Mouse (Mus musculus) T-helper 17 cell (primary cell): ENCODE results near the gene Nsun2.

ENCODE experiments used
- in situ Hi-C, 2 experiments: fragments of 300-600 bp; cut with MboI, MseI; formaldehyde crosslinking; loops; 1 replicate in 1 of 2; 2 replicates in 1 of 2; pipeline ENCODE4 v1.15.1; 2025; ENCODE audit warnings: high pct_unique_total_duplicates in 2 of 2

Nsun2 gene

DNA sequence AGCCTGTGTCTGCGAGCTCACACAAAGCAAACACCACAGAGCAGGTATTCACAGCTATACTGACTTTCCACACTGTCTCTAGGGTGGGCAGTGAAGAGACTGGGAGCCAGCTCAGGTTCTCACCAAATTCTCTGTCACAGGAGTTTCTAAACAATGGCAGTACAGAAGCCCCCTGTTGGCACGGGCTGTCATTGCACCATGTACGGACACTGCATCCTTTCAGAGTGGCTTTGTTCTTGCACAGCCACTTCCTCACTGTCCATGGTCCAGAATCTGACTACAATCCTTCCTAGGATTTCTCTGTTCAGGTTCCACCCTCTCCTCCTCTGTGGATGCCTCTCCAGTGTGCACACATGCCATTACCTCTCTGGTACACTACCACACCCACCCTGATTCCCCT lies 11.5 kb downstream of the Nsun2 start:
- in situ Hi-C loops, result loop anchor here in 1 of 2 experiments (5.0 kb wide), 1 partner anchor 107 kb away; no protein-coding TSS in a partner anchor

DNA sequence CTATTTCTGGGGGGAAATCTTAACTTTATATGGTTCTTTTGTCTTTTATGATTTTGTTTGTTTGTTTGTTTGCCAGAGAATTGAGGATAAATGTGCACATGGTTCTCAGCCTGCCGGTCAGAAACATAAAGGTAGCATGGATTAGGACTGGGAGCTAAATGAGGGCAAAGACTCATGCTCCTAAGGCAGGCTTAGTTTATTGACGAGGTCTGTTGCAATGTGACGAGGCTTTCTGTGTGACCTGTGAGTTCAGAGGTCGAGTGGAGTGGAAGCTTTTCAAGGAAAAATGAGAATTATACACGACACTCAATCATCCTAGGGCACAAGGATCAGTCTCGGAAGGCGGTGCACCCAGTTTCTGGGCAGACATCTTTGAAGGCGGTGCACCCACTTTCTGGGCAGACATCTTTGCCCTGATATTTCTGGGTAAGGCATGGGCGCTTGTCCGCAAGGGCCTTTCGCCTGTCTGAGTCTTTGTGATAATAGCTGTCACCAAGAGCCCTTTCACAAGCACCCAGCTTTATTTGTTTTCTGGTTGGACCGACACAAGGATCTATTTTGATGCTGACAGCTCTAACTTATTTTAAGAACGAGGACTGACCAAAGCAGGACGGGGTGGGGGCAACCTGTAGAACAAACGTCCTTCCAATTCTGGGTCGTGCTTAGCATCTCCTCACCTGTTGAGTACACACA lies 14.1 kb downstream of the Nsun2 start:
- in situ Hi-C loops, result loop anchor here in 1 of 2 experiments (5.0 kb wide), 1 partner anchor 105 kb away; no protein-coding TSS in a partner anchor

- in situ Hi-C loops, result loop anchor here (5.0 to 25.0 kb wide), 4 partner anchors 43 to 787 kb away; no protein-coding TSS in a partner anchor
Observed at GRCm38 (mm10) chr13:69549980-69550379, 16.4 kb downstream of the Nsun2 start.

DNA sequence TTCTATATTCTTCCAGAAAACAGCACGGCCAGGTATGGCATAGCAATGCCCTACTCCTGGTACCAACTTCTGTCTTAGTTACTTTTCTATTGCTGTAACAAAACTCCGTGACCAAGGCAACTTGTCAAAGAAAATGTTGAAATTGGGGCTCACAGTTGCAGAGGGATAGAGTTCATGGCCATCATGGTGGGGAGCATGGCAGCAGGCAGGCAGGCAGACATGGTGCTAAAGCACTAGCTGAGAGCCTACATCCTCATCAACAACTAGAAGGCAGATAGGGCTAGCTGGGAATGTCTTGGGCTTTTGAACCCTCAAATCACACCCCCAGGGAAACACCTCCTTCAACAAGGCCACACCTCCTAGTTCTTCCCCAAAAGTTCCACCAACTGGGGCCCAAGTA lies 17.3 kb downstream of the Nsun2 start:
- in situ Hi-C loops, result loop anchor here (5.0 to 25.0 kb wide), 4 partner anchors 44 to 786 kb away; no protein-coding TSS in a partner anchor

- in situ Hi-C loops, result loop anchor here (5.0 to 25.0 kb wide), 4 partner anchors 46 to 784 kb away; no protein-coding TSS in a partner anchor
Observed at GRCm38 (mm10) chr13:69553024-69553423, 19.5 kb downstream of the Nsun2 start.

DNA sequence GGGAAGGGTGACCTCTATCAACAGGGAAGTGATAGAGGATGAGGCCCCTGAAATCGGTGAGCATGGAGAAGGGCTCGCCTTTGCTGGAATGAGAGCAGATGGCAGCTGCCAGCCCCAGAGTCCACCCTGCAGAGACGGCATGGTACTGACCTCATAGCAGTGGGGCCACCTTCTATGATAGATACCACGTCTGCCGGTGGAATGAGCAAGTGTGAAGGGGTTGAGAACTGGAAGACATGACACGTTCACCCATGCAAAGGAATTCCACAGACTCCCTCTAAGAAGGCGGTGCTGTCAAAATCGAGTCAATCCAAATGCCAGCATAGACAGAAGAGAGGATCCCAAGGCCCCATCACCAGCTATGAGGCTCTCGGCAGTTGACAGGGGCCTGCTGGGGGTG lies 20.7 kb downstream of the Nsun2 start:
- in situ Hi-C loops, result loop anchor here (5.0 to 25.0 kb wide), 4 partner anchors 47 to 783 kb away; no protein-coding TSS in a partner anchor

GRCm38 (mm10) chr13:69555045-69555444 lies 21.5 kb downstream of the Nsun2 start:
- in situ Hi-C loops, result loop anchor here (10.0 to 25.0 kb wide), 2 partner anchors 750 to 782 kb away; no protein-coding TSS in a partner anchor

DNA sequence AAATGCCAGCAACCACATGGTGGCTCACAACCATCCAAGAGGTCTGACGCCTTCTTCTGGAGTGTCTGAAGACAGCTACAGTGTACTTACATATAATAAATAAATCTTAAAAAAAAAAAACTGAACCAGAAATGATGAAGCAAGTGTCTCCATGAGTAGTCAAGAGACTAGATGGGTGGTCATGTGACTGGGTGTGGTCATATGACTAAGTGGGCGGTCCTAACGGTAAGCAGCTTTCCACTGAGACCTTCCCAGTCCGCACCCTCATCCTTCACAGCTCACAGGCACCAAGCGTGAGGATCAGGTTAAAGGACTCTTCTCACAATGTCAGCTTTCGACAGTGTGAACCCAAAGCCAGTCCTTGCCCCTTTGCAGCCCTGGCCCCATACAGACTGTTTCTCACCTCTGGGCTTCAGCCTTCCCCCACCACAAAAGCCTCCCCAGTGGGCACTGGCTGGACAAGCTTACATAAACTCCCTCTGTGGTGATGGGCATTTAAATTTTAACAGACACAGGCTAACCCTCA lies 22.5 kb downstream of the Nsun2 start:
- in situ Hi-C loops, result loop anchor here (10.0 to 25.0 kb wide), 2 partner anchors 751 to 781 kb away; no protein-coding TSS in a partner anchor

DNA sequence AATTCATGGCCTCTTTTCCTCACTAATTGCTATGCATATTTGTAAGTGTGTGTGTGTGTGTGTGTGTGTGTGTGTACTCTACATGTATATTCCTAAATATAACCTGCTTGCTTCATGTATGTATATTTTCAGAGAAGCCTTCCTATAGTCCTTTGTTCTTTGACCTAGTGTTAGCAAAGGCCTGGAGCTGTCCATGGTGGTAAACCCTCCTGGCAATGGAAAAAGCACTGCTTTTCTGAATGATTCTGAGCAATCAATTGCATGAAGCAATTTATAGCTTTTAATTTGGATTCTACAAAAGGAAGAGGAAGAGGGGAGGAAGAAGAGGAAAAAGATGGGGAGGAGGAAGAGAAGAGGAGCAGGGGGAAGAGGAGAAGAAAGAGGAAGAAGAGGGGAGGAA lies 23.2 kb downstream of the Nsun2 start:
- in situ Hi-C loops, result loop anchor here (10.0 to 25.0 kb wide), 2 partner anchors 752 to 781 kb away; no protein-coding TSS in a partner anchor

- in situ Hi-C loops, result loop anchor here (10.0 to 25.0 kb wide), 2 partner anchors 753 to 779 kb away; no protein-coding TSS in a partner anchor
Observed at GRCm38 (mm10) chr13:69558098-69558660, 24.6 kb downstream of the Nsun2 start.

DNA sequence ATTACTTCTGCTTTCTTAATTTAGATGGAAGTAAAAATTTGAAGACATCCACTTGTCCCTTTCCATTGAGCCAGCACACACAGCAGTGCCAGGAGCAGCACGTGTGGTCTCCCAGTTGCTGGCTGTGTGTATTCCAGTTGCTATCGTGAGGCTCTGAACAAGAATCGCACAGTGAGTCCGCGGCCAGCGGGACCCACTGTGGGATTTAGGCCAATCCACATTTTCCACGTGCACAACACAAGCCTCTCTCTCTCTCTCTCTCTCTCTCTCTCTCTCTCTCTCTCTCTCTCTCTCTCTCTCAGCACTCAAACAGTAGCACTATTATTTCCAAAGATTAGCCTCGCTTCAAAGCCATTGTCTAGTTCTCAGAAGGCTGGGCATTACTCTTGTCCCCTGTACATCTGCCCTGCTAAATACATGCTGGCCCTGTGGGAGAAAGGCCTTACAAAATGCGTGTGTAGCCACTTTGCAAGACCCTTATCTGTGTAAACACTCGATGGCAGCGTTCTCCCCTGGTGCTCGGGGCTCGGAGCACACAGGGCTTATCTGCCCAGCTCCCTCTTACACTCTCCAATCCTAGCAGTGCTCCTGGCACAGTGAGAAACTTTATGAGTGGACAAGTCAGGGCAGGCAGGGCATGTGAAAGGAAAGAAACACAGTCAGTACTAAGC lies 25.9 kb downstream of the Nsun2 start:
- in situ Hi-C loops, result loop anchor here (10.0 to 25.0 kb wide), 2 partner anchors 755 to 778 kb away; no protein-coding TSS in a partner anchor

- in situ Hi-C loops, result loop anchor here in 1 of 2 experiments (5.0 to 25.0 kb wide), 3 partner anchors 433 to 775 kb away; no protein-coding TSS in a partner anchor
Observed at GRCm38 (mm10) chr13:69562004-69562403, 28.5 kb downstream of the Nsun2 start.

DNA sequence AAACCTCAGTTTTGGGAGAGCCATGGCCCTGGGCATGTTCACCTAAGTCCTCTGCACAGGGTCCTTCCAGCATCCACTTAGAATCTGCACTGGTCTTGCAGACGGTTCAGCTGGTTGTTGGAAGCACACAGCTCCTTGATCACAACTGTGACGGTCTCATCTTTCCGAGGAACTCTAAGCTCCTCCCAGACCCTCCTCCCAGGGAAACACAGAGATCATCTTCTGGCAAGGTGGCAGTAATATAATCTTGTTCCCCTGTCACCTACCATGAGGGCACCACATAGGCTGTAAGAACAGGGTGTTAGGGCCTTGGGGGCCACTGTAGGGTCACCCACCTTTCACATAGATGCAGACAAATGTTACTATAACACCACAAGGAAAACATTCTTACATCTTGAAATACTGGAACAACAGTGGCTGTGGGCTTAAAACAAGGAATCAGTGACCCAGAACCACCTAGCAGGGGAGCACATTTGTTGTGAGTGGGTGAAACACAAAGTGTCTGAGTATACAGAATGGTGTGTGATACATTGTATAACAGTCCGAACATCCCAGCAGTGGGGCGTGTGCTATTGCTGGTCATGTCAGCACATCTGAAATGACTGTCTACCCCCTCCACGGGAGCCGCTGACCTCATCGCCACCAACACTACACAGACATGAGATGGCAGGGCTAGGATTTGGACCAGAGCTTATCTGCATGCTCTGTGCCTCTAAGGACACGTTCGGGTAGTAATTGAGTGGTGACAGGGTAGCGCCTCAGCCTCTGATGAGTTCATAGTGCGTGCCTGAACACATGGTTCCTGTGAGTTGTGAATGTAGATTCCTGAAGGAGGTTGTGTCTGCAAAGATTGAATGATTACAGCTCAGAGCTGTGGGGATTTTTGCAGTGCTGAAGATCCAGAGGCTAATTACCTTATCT lies 29.4 kb downstream of the Nsun2 start:
- in situ Hi-C loops, result loop anchor here in 1 of 2 experiments (5.0 to 25.0 kb wide), 3 partner anchors 432 to 774 kb away; no protein-coding TSS in a partner anchor

- in situ Hi-C loops, result loop anchor here in 1 of 2 experiments (5.0 to 25.0 kb wide), 3 partner anchors 431 to 773 kb away; no protein-coding TSS in a partner anchor
Observed at GRCm38 (mm10) chr13:69563905-69564304, 30.4 kb downstream of the Nsun2 start.

GRCm38 (mm10) chr13:69564573-69564972 lies 31.0 kb downstream of the Nsun2 start:
- in situ Hi-C loops, result loop anchor here in 1 of 2 experiments (5.0 to 25.0 kb wide), 3 partner anchors 430 to 773 kb away; no protein-coding TSS in a partner anchor

GRCm38 (mm10) chr13:69565401-69565800 lies 31.9 kb downstream of the Nsun2 start:
- in situ Hi-C loops, result loop anchor here in 1 of 2 experiments (10.0 to 25.0 kb wide), 2 partner anchors 429 to 772 kb away; no protein-coding TSS in a partner anchor

DNA sequence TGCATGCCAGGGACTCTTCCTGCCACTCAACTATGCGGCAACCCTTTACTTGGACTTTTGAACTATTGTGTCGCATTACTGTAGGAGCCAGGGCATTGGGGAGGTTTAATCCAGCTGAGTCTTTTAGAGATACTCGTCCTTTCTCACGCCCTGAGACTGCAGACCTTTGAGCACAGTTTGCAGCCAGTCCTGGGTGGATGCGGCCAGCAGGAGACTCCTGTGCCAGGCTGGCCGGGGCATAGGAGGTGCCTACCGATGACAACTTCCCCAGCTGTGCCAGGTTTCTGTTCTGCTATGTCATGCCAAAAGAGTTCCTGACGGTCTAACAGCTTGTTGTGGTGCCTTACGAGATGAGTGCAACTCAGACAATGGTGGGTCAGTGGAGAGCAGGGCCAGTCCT lies 35.7 kb downstream of the Nsun2 start:
- in situ Hi-C loops, result loop anchor here in 1 of 2 experiments (10.0 to 25.0 kb wide), 2 partner anchors 426 to 768 kb away; no protein-coding TSS in a partner anchor

GRCm38 (mm10) chr13:69572594-69572993 lies 39.0 kb downstream of the Nsun2 start:
- in situ Hi-C loops, result loop anchor here in 1 of 2 experiments (25.0 kb wide), 1 partner anchor 765 kb away; no protein-coding TSS in a partner anchor

DNA sequence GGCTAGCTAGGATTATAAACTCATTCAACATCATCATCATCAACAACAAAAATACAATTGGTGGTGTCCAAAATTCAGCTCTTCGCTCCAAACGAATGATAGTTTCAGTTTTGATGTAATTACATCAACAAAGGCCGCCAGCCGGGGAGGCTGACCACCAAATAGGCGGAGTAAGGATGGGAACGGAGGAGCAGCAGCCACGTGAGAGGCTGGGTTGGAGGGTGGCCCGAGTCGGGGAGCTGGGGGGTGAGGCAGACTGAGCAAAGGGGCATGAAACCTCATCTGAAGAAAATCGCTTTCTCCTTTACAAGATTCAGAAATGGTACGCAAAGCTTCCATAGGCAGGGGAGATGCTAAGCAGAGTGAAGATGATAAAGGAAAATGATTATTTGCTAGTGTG lies 43.1 kb downstream of the Nsun2 start:
- in situ Hi-C loops, result no loop called here
